Mouse (Mus musculus) lung, postnatal 10 days (tissue): Measurements from ENCODE around the gene Ptpn12.

ENCODE experiments used
- DNase-seq: peaks from one replicate; pipeline ENCODE4 v3.0.0; 2021

Gene Ptpn12

GRCm38 (mm10) chr5:21055820-21056531 is at the start of gene Ptpn12:
TSS of gene Ptpn12 (minus strand) at chr5:21055911.
- DNase-seq = peak; percentile 98

GRCm38 (mm10) chr5:21091179-21091578 is 35.5 kb upstream of the Ptpn12 start:
- DNase-seq = no peak

GRCm38 (mm10) chr5:21057217-21057616 is 1.5 kb upstream of the Ptpn12 start:
- no peak for DNase-seq

- no peak for DNase-seq
Measured at GRCm38 (mm10) chr5:21056595-21056994, 884 bp upstream of the Ptpn12 start.

GRCm38 (mm10) chr5:21055071-21055819 is 466 bp downstream of the Ptpn12 start:
- peak; percentile 56 for DNase-seq

- peak; percentile 92 for DNase-seq
Measured at GRCm38 (mm10) chr5:21054472-21055070, 1.1 kb downstream of the Ptpn12 start.

- DNase-seq = no peak
Measured at GRCm38 (mm10) chr5:21053571-21054307, 2.0 kb downstream of the Ptpn12 start.

GRCm38 (mm10) chr5:21052521-21052920 is 3.2 kb downstream of the Ptpn12 start:
- DNase-seq = no peak

GRCm38 (mm10) chr5:21050770-21051122 is 5.0 kb downstream of the Ptpn12 start:
- no peak for DNase-seq

- DNase-seq = no peak
Measured at GRCm38 (mm10) chr5:21050061-21050769, 5.5 kb downstream of the Ptpn12 start.

GRCm38 (mm10) chr5:21049006-21049405 is 6.7 kb downstream of the Ptpn12 start:
- DNase-seq = peak; percentile 9

- DNase-seq = no peak
Measured at GRCm38 (mm10) chr5:21047114-21047513, 8.6 kb downstream of the Ptpn12 start.

GRCm38 (mm10) chr5:21046150-21047048 is 9.3 kb downstream of the Ptpn12 start:
- DNase-seq = no peak

- no peak for DNase-seq
Measured at GRCm38 (mm10) chr5:21045462-21045861, 10.2 kb downstream of the Ptpn12 start.

- DNase-seq = no peak
Measured at GRCm38 (mm10) chr5:21038100-21038499, 17.6 kb downstream of the Ptpn12 start.

GRCm38 (mm10) chr5:21035689-21036480 is 19.8 kb downstream of the Ptpn12 start:
- no peak for DNase-seq

GRCm38 (mm10) chr5:21034388-21034966 is 21.2 kb downstream of the Ptpn12 start:
- no peak for DNase-seq

- no peak for DNase-seq
Measured at GRCm38 (mm10) chr5:21033382-21034056, 22.2 kb downstream of the Ptpn12 start.

GRCm38 (mm10) chr5:21032626-21033025 is 23.1 kb downstream of the Ptpn12 start:
- no peak for DNase-seq

GRCm38 (mm10) chr5:21030226-21030625 is 25.5 kb downstream of the Ptpn12 start:
- no peak for DNase-seq
